Mouse (Mus musculus): Measurements from ENCODE around the gene Ugt1a1. TPM values are rescaled to one million over a fixed set of nuclear protein-coding genes. Genes with fewer than 3 reads are reported as not detected.
"Not testable (repeated sequence)": the region's sequence is repeated elsewhere in the genome, so short reads cannot be mapped to it uniquely, and the experiment has no call there.

Ugt1a1 gene
- polyA plus RNA-seq, 1 experiment from 2014 or later, result not detected

GRCm38 (mm10) chr1:88216551-88216950 is 4.8 kb downstream of the Ugt1a1 start:
- no peaks in the 10 kb centered on the region for H3K4me1 ChIP-seq (ENCODE audit: control insufficient read depth, insufficient read depth, low read length)
- no peak overlapping the region for H3K4me3 ChIP-seq (ENCODE audit: low read depth, low read length)
- H3K36me3 ChIP-seq (ENCODE audit: control insufficient read depth, insufficient read depth, low read length), result no peaks in the 10 kb centered on the region
- H3K9ac ChIP-seq (ENCODE audit: low read depth, low read length), result no peak overlapping the region
- H3K4me2 ChIP-seq (ENCODE audit: low read length), result no peak overlapping the region
- peaks cover 58% of the 10 kb centered on the region for H3K9me3 ChIP-seq (replicated peaks; ENCODE audit: control insufficient read depth, low read length, poor library complexity, severe bottlenecking)
- no peak for ATAC-seq
- no peaks in the 10 kb centered on the region for H3K27me3 ChIP-seq (ENCODE audit: control insufficient read depth, insufficient read depth, low read depth, low read length)
- no peak overlapping the region for H3K27ac ChIP-seq (ENCODE audit: low read length)
- whole genome bisulfite sequencing, result 49% methylated on average over 2 of the region's 2 CpGs

GRCm38 (mm10) chr1:88217144-88217543 is 5.4 kb downstream of the Ugt1a1 start:
- no peak overlapping the region for H3K9ac ChIP-seq (ENCODE audit: low read depth, low read length)
- WGBS, result 61% methylated on average over 2 of the region's 2 CpGs
- no peak overlapping the region for H3K27ac ChIP-seq (ENCODE audit: low read length)
- no peak overlapping the region for H3K4me2 ChIP-seq (ENCODE audit: low read length)
- H3K9me3 ChIP-seq (replicated peaks; ENCODE audit: control insufficient read depth, low read length, poor library complexity, severe bottlenecking), result peaks cover 54% of the 10 kb centered on the region
- ATAC-seq, result no peak
- H3K27me3 ChIP-seq (ENCODE audit: control insufficient read depth, insufficient read depth, low read depth, low read length), result no peaks in the 10 kb centered on the region
- no peaks in the 10 kb centered on the region for H3K36me3 ChIP-seq (ENCODE audit: control insufficient read depth, insufficient read depth, low read length)
- H3K4me1 ChIP-seq (ENCODE audit: control insufficient read depth, insufficient read depth, low read length), result no peaks in the 10 kb centered on the region
- no peak overlapping the region for H3K4me3 ChIP-seq (ENCODE audit: low read depth, low read length)

GRCm38 (mm10) chr1:88217576-88217975 is 5.8 kb downstream of the Ugt1a1 start:
- no peak overlapping the region for H3K9ac ChIP-seq (ENCODE audit: low read depth, low read length)
- H3K4me2 ChIP-seq (ENCODE audit: low read length), result no peak overlapping the region
- H3K27me3 ChIP-seq (ENCODE audit: control insufficient read depth, insufficient read depth, low read depth, low read length), result no peaks in the 10 kb centered on the region
- H3K4me3 ChIP-seq (ENCODE audit: low read depth, low read length), result no peak overlapping the region
- ATAC-seq, result no peak
- no peaks in the 10 kb centered on the region for H3K4me1 ChIP-seq (ENCODE audit: control insufficient read depth, insufficient read depth, low read length)
- no peak overlapping the region for H3K27ac ChIP-seq (ENCODE audit: low read length)
- 41% methylated on average over 3 of the region's 3 CpGs for WGBS
- H3K9me3 ChIP-seq (replicated peaks; ENCODE audit: control insufficient read depth, low read length, poor library complexity, severe bottlenecking), result peaks cover 52% of the 10 kb centered on the region
- no peaks in the 10 kb centered on the region for H3K36me3 ChIP-seq (ENCODE audit: control insufficient read depth, insufficient read depth, low read length)

GRCm38 (mm10) chr1:88218051-88218450 is 6.3 kb downstream of the Ugt1a1 start:
- Histone ChIP-seq H3K4me1 (ENCODE audit: control insufficient read depth, insufficient read depth, low read length) (no peaks in the 10 kb centered on the region), H3K9ac (ENCODE audit: low read depth, low read length) (no peak overlapping the region), H3K36me3 (ENCODE audit: control insufficient read depth, insufficient read depth, low read length) (no peaks in the 10 kb centered on the region), H3K27ac (ENCODE audit: low read length) (no peak overlapping the region), H3K9me3 (replicated peaks; ENCODE audit: control insufficient read depth, low read length, poor library complexity, severe bottlenecking) (peaks cover 47% of the 10 kb centered on the region), H3K4me2 (ENCODE audit: low read length) (no peak overlapping the region), H3K4me3 (ENCODE audit: low read depth, low read length) (no peak overlapping the region), H3K27me3 (ENCODE audit: control insufficient read depth, insufficient read depth, low read depth, low read length) (no peaks in the 10 kb centered on the region)
- ATAC-seq, result no peak
- WGBS, result 72% methylated on average over 9 of the region's 9 CpGs

GRCm38 (mm10) chr1:88218591-88218990 is 6.8 kb downstream of the Ugt1a1 start:
- no peaks in the 10 kb centered on the region for H3K36me3 ChIP-seq (ENCODE audit: control insufficient read depth, insufficient read depth, low read length)
- H3K9ac ChIP-seq (ENCODE audit: low read depth, low read length), result no peak overlapping the region
- no peaks in the 10 kb centered on the region for H3K27me3 ChIP-seq (ENCODE audit: control insufficient read depth, insufficient read depth, low read depth, low read length)
- 49% methylated on average over 4 of the region's 4 CpGs for WGBS
- ATAC-seq, result no peak
- no peak overlapping the region for H3K4me3 ChIP-seq (ENCODE audit: low read depth, low read length)
- no peak overlapping the region for H3K27ac ChIP-seq (ENCODE audit: low read length)
- no peaks in the 10 kb centered on the region for H3K4me1 ChIP-seq (ENCODE audit: control insufficient read depth, insufficient read depth, low read length)
- no peak overlapping the region for H3K4me2 ChIP-seq (ENCODE audit: low read length)
- peaks cover 42% of the 10 kb centered on the region for H3K9me3 ChIP-seq (replicated peaks; ENCODE audit: control insufficient read depth, low read length, poor library complexity, severe bottlenecking)

- no peaks in the 10 kb centered on the region for H3K27me3 ChIP-seq (ENCODE audit: control insufficient read depth, insufficient read depth, low read depth, low read length)
- peaks cover 37% of the 10 kb centered on the region for H3K9me3 ChIP-seq (replicated peaks; ENCODE audit: control insufficient read depth, low read length, poor library complexity, severe bottlenecking)
- no peak for ATAC-seq
- no peaks in the 10 kb centered on the region for H3K4me1 ChIP-seq (ENCODE audit: control insufficient read depth, insufficient read depth, low read length)
- no peak overlapping the region for H3K9ac ChIP-seq (ENCODE audit: low read depth, low read length)
- H3K4me2 ChIP-seq (ENCODE audit: low read length), result no peak overlapping the region
- no peaks in the 10 kb centered on the region for H3K36me3 ChIP-seq (ENCODE audit: control insufficient read depth, insufficient read depth, low read length)
- H3K4me3 ChIP-seq (ENCODE audit: low read depth, low read length), result no peak overlapping the region
- no peak overlapping the region for H3K27ac ChIP-seq (ENCODE audit: low read length)
- WGBS, result 15% methylated on average over 1 of the region's 1 CpGs
Observed at GRCm38 (mm10) chr1:88219054-88219453, 7.3 kb downstream of the Ugt1a1 start.

- no peak overlapping the region for H3K4me3 ChIP-seq (ENCODE audit: low read depth, low read length)
- no peaks in the 10 kb centered on the region for H3K4me1 ChIP-seq (ENCODE audit: control insufficient read depth, insufficient read depth, low read length)
- no peak for ATAC-seq
- peaks cover 27% of the 10 kb centered on the region for H3K9me3 ChIP-seq (replicated peaks; ENCODE audit: control insufficient read depth, low read length, poor library complexity, severe bottlenecking)
- H3K9ac ChIP-seq (ENCODE audit: low read depth, low read length), result no peak overlapping the region
- no peak overlapping the region for H3K27ac ChIP-seq (ENCODE audit: low read length)
- no peaks in the 10 kb centered on the region for H3K27me3 ChIP-seq (ENCODE audit: control insufficient read depth, insufficient read depth, low read depth, low read length)
- no peaks in the 10 kb centered on the region for H3K36me3 ChIP-seq (ENCODE audit: control insufficient read depth, insufficient read depth, low read length)
- H3K4me2 ChIP-seq (ENCODE audit: low read length), result no peak overlapping the region
Observed at GRCm38 (mm10) chr1:88220336-88220735, 8.6 kb downstream of the Ugt1a1 start.

- Histone ChIP-seq H3K27me3 (ENCODE audit: control insufficient read depth, insufficient read depth, low read depth, low read length) (no peaks in the 10 kb centered on the region), H3K4me3 (ENCODE audit: low read depth, low read length) (no peak overlapping the region), H3K36me3 (ENCODE audit: control insufficient read depth, insufficient read depth, low read length) (no peaks in the 10 kb centered on the region), H3K4me2 (ENCODE audit: low read length) (no peak overlapping the region), H3K9me3 (replicated peaks; ENCODE audit: control insufficient read depth, low read length, poor library complexity, severe bottlenecking) (peaks cover 28% of the 10 kb centered on the region), H3K4me1 (ENCODE audit: control insufficient read depth, insufficient read depth, low read length) (no peaks in the 10 kb centered on the region), H3K27ac (ENCODE audit: low read length) (no peak overlapping the region), H3K9ac (ENCODE audit: low read depth, low read length) (no peak overlapping the region)
- ATAC-seq, result no peak
- WGBS, result 50% methylated on average over 2 of the region's 2 CpGs
Observed at GRCm38 (mm10) chr1:88222216-88222615, 10.5 kb downstream of the Ugt1a1 start.

- not testable (repeated sequence) for H3K36me3 ChIP-seq (ENCODE audit: control insufficient read depth, insufficient read depth, low read length); H3K4me3 ChIP-seq (ENCODE audit: low read depth, low read length); H3K4me2 ChIP-seq (ENCODE audit: low read length); ATAC-seq; H3K27me3 ChIP-seq (ENCODE audit: control insufficient read depth, insufficient read depth, low read depth, low read length); H3K27ac ChIP-seq (ENCODE audit: low read length); H3K4me1 ChIP-seq (ENCODE audit: control insufficient read depth, insufficient read depth, low read length); H3K9ac ChIP-seq (ENCODE audit: low read depth, low read length)
- peaks cover 32% of the 10 kb centered on the region for H3K9me3 ChIP-seq (replicated peaks; ENCODE audit: control insufficient read depth, low read length, poor library complexity, severe bottlenecking)
Observed at GRCm38 (mm10) chr1:88223011-88223515, 11.3 kb downstream of the Ugt1a1 start.

- Histone ChIP-seq H3K4me1 (ENCODE audit: control insufficient read depth, insufficient read depth, low read length) (no peaks in the 10 kb centered on the region), H3K4me2 (ENCODE audit: low read length) (no peak overlapping the region), H3K27me3 (ENCODE audit: control insufficient read depth, insufficient read depth, low read depth, low read length) (no peaks in the 10 kb centered on the region), H3K36me3 (ENCODE audit: control insufficient read depth, insufficient read depth, low read length) (no peaks in the 10 kb centered on the region), H3K9ac (ENCODE audit: low read depth, low read length) (no peak overlapping the region), H3K27ac (ENCODE audit: low read length) (no peak overlapping the region), H3K9me3 (replicated peaks; ENCODE audit: control insufficient read depth, low read length, poor library complexity, severe bottlenecking) (peaks cover 37% of the 10 kb centered on the region), H3K4me3 (ENCODE audit: low read depth, low read length) (no peak overlapping the region)
- no peak for ATAC-seq
- WGBS, result 48% methylated on average over 1 of the region's 1 CpGs
Observed at GRCm38 (mm10) chr1:88223591-88223990, 11.8 kb downstream of the Ugt1a1 start.

Measured in midbrain, embryonic 16.5 days (tissue).